Mouse (Mus musculus) stomach, embryonic 16.5 days (tissue): ENCODE data around the gene Snip1. TPM values are rescaled to one million over a fixed set of nuclear protein-coding genes. Genes with fewer than 3 reads are reported as not detected.

Experiments
- polyA plus RNA-seq: library from polyadenylated mRNA; unstranded; fragments of >200 nt; fragmentation: Nextera tagmentation; extraction: Ambion mirVana; gene quantifications from 2 replicates; pipeline ENCODE4 v1.2.1, GENCODE M21; 2015

Gene Snip1
- polyA plus RNA-seq, 1 experiment from 2014 or later = 20.5 TPM

Other genes with a start within 250 kb of the Snip1 start
- 20.0 and 22.3 TPM in 2 replicates for gene Yrdc, start 216.0 kb upstream of the Snip1 start, polyA plus RNA-seq
- 40.9 and 47.4 TPM in 2 replicates for gene 1110065P20Rik, start 215.5 kb upstream of the Snip1 start, polyA plus RNA-seq
- 0.41 and 0.59 TPM in 2 replicates for gene Maneal, start 204.5 kb upstream of the Snip1 start, polyA plus RNA-seq
- gene Epha10, start 185.8 kb upstream of the Snip1 start, polyA plus RNA-seq = 0.09 and 0.14 TPM in 2 replicates
- gene 9930104L06Rik, start 129.6 kb upstream of the Snip1 start, polyA plus RNA-seq = 10.9 and 11.8 TPM in 2 replicates
- gene Cdca8, start 127.4 kb upstream of the Snip1 start, polyA plus RNA-seq = 111 and 114 TPM in 2 replicates
- 7.5 and 10.3 TPM in 2 replicates for gene Rspo1, start 80.2 kb upstream of the Snip1 start, polyA plus RNA-seq
- 76.7 and 80.0 TPM in 2 replicates for gene Gnl2, start 50.1 kb upstream of the Snip1 start, polyA plus RNA-seq
- gene Dnali1, start 969 bp upstream of the Snip1 start, polyA plus RNA-seq = 0.10 and 0.31 TPM in 2 replicates
- gene Meaf6, start 18.5 kb downstream of the Snip1 start, polyA plus RNA-seq = 41.5 and 45.0 TPM in 2 replicates
- gene Zc3h12a, start 61.2 kb downstream of the Snip1 start, polyA plus RNA-seq = 1.6 and 2.1 TPM in 2 replicates